15 mouse cellular contexts compared by ENCODE assay signal in the genomic region with DNA sequence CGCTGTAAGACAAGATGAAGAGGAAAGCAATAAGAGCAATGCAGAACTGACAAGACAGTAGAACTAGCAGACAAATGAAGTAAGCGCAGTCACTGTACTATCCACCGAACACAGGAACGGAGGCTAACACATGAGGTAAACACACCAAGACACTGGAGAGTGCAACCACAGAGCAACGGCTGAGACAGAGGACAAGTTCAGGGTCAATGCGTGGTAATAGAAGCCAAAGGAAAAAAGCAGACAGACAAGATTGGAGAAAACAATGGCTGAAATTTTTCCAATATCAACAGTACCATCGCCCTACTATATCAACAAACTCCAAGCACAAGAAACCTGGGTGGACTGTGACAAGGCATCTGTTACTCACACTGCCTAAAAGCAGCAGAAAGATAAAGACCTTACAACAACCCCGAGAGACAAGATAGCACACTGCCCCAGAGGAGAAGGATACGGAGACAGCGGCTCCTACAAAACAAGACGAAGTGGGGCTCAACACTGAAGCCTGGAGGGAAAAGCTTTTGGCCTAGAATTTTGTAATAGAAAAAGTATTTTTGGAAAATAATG. TPM values are rescaled to one million over a fixed set of nuclear protein-coding genes. Genes with fewer than 3 reads are reported as not detected.
DNase-seq lines count a peak whose midpoint lies in the region; ATAC-seq lines count a peak whose summit lies in the region.
"Had no signal": no experiment of that assay in that cellular context is flagged by ENCODE, and none has a peak within 500 bp of the region (broad histone marks: within the 10 kb centered on the region; RNA-seq: fewer than 3 reads in every experiment).

No protein-coding gene starts in this region.

- H3K36me3 ChIP-seq in heart, embryonic 11.5 days (ENCODE audit: control insufficient read depth, insufficient read depth, low read length): peaks cover 5% of the 10 kb centered on the region; the same call in 1 of the 2 replicates
- H3K36me3 ChIP-seq in liver, embryonic 12.5 days: peaks cover 69% of the 10 kb centered on the region
- H3K36me3 ChIP-seq: embryonic facial prominence, embryonic 12.5 days had no signal

- no peaks in the 10 kb centered on the region for H3K9me3 ChIP-seq in heart, embryonic 11.5 days (replicated peaks; ENCODE audit: control insufficient read depth, low read length)
- no peaks in the 10 kb centered on the region for H3K9me3 ChIP-seq in liver, embryonic 12.5 days (replicated peaks)
- H3K9me3 ChIP-seq: embryonic facial prominence, embryonic 12.5 days; forebrain, embryonic 12.5 days; hindbrain, embryonic 10.5 days; neural tube, embryonic 12.5 days had no signal

- peak; percentile 60; the same call in 1 of the 2 replicates for ATAC-seq in heart, embryonic 11.5 days (replicated peaks; ENCODE audit: insufficient number of reproducible peaks, low FRiP score, low TSS enrichment)
- peak; percentile 96 for ATAC-seq in liver, embryonic 12.5 days
- ATAC-seq: activated CD4-positive, CD25-positive, alpha-beta regulatory T cell, adult 4 months had no signal

- no peak overlapping the region for H3K4me2 ChIP-seq in heart, embryonic 11.5 days
- peak overlapping the region; percentile 56 for H3K4me2 ChIP-seq in liver, embryonic 12.5 days
- H3K4me2 ChIP-seq: embryonic facial prominence, embryonic 12.5 days; forebrain, embryonic 12.5 days; neural tube, embryonic 12.5 days had no signal

- H3K9ac ChIP-seq in heart, embryonic 11.5 days (ENCODE audit: low read depth, low read length): no peak overlapping the region
- H3K9ac ChIP-seq in liver, embryonic 12.5 days: peak overlapping the region; percentile 49; the same call in 1 of the 2 replicates
- H3K9ac ChIP-seq: embryonic facial prominence, embryonic 12.5 days; forebrain, embryonic 12.5 days; neural tube, embryonic 12.5 days had no signal

- no peak overlapping the region for H3K4me3 ChIP-seq in heart, embryonic 11.5 days (ENCODE audit: low read depth, low read length)
- H3K4me3 ChIP-seq in liver, embryonic 12.5 days: no peak overlapping the region
- H3K4me3 ChIP-seq: embryonic facial prominence, embryonic 12.5 days; forebrain, embryonic 12.5 days; hindbrain, embryonic 10.5 days; neural tube, embryonic 12.5 days had no signal

- DNase-seq in heart, postnatal 14 days: no peak
- peak; percentile 33 for DNase-seq in ovary, adult 18-20 months (ENCODE audit: low spot score)
- no peak for DNase-seq in ovary, postnatal 36 days (ENCODE audit: low spot score)
- DNase-seq in right cerebral cortex, postnatal 36 days (ENCODE audit: low spot score in 2 of 2): no peak
- DNase-seq in retina, postnatal 1 day: no peak
- DNase-seq: cerebellum, adult 11 months; thymus, postnatal 25 days had no signal

- intact Hi-C loops in heart, postnatal 14 days (cut with DNase I): no loop called here

- H3K4me1 ChIP-seq in heart, embryonic 11.5 days (ENCODE audit: control insufficient read depth, insufficient read depth, low read length): peaks cover 33% of the 10 kb centered on the region
- H3K4me1 ChIP-seq in liver, embryonic 12.5 days: peaks cover 51% of the 10 kb centered on the region
- H3K4me1 ChIP-seq: forebrain, embryonic 12.5 days had no signal

- peak overlapping the region; percentile 54; the same call in 1 of the 2 replicates for H3K27ac ChIP-seq in heart, embryonic 11.5 days (ENCODE audit: low read depth, low read length)
- peak overlapping the region; percentile 87 for H3K27ac ChIP-seq in liver, embryonic 12.5 days
- H3K27ac ChIP-seq: embryonic facial prominence, embryonic 12.5 days; forebrain, embryonic 12.5 days; hindbrain, embryonic 10.5 days; macrophage; neural tube, embryonic 12.5 days had no signal

- no peaks in the 10 kb centered on the region for H3K27me3 ChIP-seq in heart, embryonic 11.5 days (ENCODE audit: control insufficient read depth, insufficient read depth, low read length)
- H3K27me3 ChIP-seq in liver, embryonic 12.5 days (replicated peaks): no peaks in the 10 kb centered on the region
- H3K27me3 ChIP-seq: embryonic facial prominence, embryonic 12.5 days; forebrain, embryonic 12.5 days; neural tube, embryonic 12.5 days had no signal

- WGBS in heart, embryonic 11.5 days (ENCODE audit: insufficient replicate concordance): 30% methylated on average over 11 of the region's 11 CpGs
- 30% methylated on average over 11 of the region's 11 CpGs for WGBS in liver, embryonic 12.5 days (ENCODE audit: insufficient replicate concordance)

RNA-seq across cellular contexts. Expression of gene Rnf141, which starts 25.4 kb away (rescaled TPM):
- polyA plus RNA-seq in heart, embryonic 11.5 days (2014; fragmentation: Nextera tagmentation; extraction: Ambion mirVana): 34.1 and 35.5 TPM in 2 replicates
- 10 to 100 TPM; 36.8 to 44.0 TPM for total RNA-seq in heart, postnatal 14 days (2021)
- polyA plus RNA-seq in liver, embryonic 12.5 days (2016; fragmentation: Nextera tagmentation; extraction: Ambion mirVana): 29.1 and 31.7 TPM in 2 replicates

RNA-seq across cellular contexts. Expression of gene Lyve1, which starts 44.2 kb away (rescaled TPM):
- 3.1 and 3.4 TPM in 2 replicates for polyA plus RNA-seq in heart, embryonic 11.5 days (2014; fragmentation: Nextera tagmentation; extraction: Ambion mirVana)
- 10 to 100 TPM; 21.5 to 22.8 TPM for total RNA-seq in heart, postnatal 14 days (2021)
- 26.7 and 28.6 TPM in 2 replicates for polyA plus RNA-seq in liver, embryonic 12.5 days (2016; fragmentation: Nextera tagmentation; extraction: Ambion mirVana)
- polyA plus RNA-seq: activated CD4-positive, CD25-positive, alpha-beta regulatory T cell, adult 4 months had no signal

RNA-seq across cellular contexts. Expression of gene Ampd3, which starts 50.9 kb away (rescaled TPM):
- polyA plus RNA-seq in heart, embryonic 11.5 days (2014; fragmentation: Nextera tagmentation; extraction: Ambion mirVana): 6.0 and 8.9 TPM in 2 replicates
- total RNA-seq in heart, postnatal 14 days (2021): 10 to 100 TPM; 41.2 to 41.7 TPM
- polyA plus RNA-seq in liver, embryonic 12.5 days (2016; fragmentation: Nextera tagmentation; extraction: Ambion mirVana): 33.7 and 34.2 TPM in 2 replicates
